Mouse (Mus musculus) embryonic stem cell, embryonic (primary cell): ENCODE data around the gene Lrpap1.

ENCODE experiments used
- CTCF ChIA-PET, 4 experiments: fragments of 300-600 bp in 2 of 4; fragments of 350-600 bp in 2 of 4; sonication (Branson Sonifier 250); formaldehyde crosslinking; loops; one replicate each; lab custom pipeline; 2022; ENCODE audit warnings: inconsistent platforms in 2 of 4; lab: Charles Lee
- POLR2A ChIA-PET, 4 experiments: fragments of 300-600 bp in 2 of 4; fragments of 350-600 bp in 2 of 4; sonication (Branson Sonifier 250); formaldehyde crosslinking; loops; one replicate each; lab custom pipeline; 2022; ENCODE audit warnings: antibody characterized with exemption in 4 of 4, inconsistent platforms in 1 of 4; lab: Charles Lee

Lrpap1 gene

GRCm38 (mm10) chr5:35088785-35089613 is 16.6 kb downstream of the Lrpap1 start:
- ChIA-PET POLR2A (interaction anchor here in 3 of 4 experiments (0.6 to 13.6 kb wide), 8 partner anchors 13 to 716 kb away, joined by 3 to 170 read pairs (median 4); partner anchors contain the start of genes Lrpap1 (in 3 of the 3), Adra2c (in 1 of the 3) and Trmt44 (in 1 of the 3)), CTCF (interaction anchor here in 3 of 4 experiments (0.6 to 1.2 kb wide), 14 partner anchors 10 to 278 kb away, joined by 3 to 10 read pairs (median 4); no protein-coding TSS in a partner anchor)

GRCm38 (mm10) chr5:35084913-35085312 is 20.7 kb downstream of the Lrpap1 start:
- CTCF ChIA-PET = no interaction called here
- POLR2A ChIA-PET = interaction anchor here in 2 of 4 experiments (0.6 to 13.6 kb wide), 2 partner anchors 17 to 495 kb away, joined by 3 to 170 read pairs; partner anchors contain the start of gene Lrpap1 (in 1 of the 2)

DNA sequence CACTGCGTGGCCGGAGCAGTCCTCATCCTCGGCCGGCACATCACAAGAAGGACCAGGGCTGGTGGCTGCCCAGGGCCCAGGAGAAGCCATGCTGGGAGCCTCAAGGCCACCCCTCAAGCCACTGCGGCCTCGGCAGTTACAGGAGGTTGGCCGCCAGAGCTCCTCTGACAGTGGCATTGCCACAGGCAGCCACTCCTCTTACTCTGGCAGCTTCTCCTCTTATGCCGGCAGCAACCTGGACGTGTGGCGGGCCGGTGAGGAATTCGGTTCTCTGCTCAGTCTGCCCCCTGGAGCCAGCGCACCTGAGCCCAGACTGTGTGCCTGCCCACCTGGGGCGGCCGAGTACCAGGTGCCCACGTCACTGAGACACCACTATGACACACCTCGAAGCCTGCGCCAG is 26.5 kb downstream of the Lrpap1 start:
- CTCF ChIA-PET = interaction anchor here in 3 of 4 experiments (0.8 to 1.5 kb wide), 6 partner anchors 9 to 52 kb away, joined by 3 to 5 read pairs (median 4); no protein-coding TSS in a partner anchor
- POLR2A ChIA-PET = interaction anchor here in 3 of 4 experiments (1.1 to 2.3 kb wide), 7 partner anchors 13 to 26 kb away, joined by 3 to 12 read pairs (median 4); partner anchors contain the start of gene Lrpap1 (in 1 of the 3)

- ChIA-PET CTCF (no interaction called here), POLR2A (no interaction called here)
These were observed 29.2 kb downstream of the Lrpap1 start for GRCm38 (mm10) chr5:35076369-35076768.

GRCm38 (mm10) chr5:35073992-35074391 is 31.6 kb downstream of the Lrpap1 start:
- ChIA-PET POLR2A (no interaction called here), CTCF (no interaction called here)

DNA sequence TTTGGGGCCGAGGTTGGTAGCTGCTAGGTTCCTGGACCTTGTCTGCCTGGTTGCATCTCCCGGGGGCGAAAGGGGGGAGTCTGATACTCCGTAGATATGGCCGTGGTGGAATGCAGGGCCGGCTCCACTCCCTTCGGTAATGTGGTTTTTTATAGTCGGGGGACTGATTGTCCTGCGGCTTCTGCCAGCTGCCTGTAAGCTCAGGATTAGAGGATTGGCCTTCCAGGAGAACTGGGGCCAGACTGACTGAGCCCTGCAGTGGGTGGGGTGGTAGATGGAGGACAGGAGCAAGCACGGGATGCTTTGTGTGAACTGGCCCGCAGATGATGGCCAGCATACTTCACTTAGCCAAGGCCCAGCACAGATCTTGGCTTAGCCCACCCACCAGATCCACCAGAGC is 32.3 kb downstream of the Lrpap1 start:
- ChIA-PET CTCF (interaction anchor here in 2 of 4 experiments (0.5 to 0.6 kb wide), 2 partner anchors 193 to 313 kb away, joined by 3 read pairs; no protein-coding TSS in a partner anchor), POLR2A (no interaction called here)

DNA sequence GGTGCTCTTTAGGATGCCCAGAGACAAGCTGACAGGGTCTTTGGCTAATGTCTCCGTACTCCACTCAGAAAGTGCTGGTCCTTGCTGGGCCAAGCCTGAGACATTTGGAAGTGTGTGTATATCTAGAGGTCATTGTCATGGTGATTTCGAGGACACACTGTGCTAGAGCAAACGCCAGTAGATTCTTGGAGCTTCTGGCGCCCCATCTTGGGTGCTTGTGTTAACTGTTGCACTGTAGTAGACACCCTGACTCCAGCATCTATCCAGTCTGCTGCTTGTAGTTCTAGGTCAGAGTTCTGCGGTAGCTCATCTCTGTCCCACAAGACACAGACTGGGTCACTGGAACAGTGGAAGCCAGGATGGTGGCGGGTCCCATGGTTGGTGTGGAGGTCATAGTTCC is 33.7 kb downstream of the Lrpap1 start:
- POLR2A ChIA-PET = interaction anchor here in 1 of 4 experiments (1.3 kb wide), 1 partner anchor 434 kb away, joined by 4 read pairs; the partner anchor contains the start of gene Mfsd10
- CTCF ChIA-PET = interaction anchor here in 1 of 4 experiments (0.7 kb wide), 1 partner anchor 290 kb away, joined by 3 read pairs; no protein-coding TSS in a partner anchor

GRCm38 (mm10) chr5:35070953-35071352 is 34.6 kb downstream of the Lrpap1 start:
- POLR2A ChIA-PET = interaction anchor here in 2 of 4 experiments (0.6 to 1.8 kb wide), 6 partner anchors 19 to 434 kb away, joined by 3 to 4 read pairs (median 4); partner anchors contain the start of genes Grk4 (in 1 of the 2), Lrpap1 (in 1 of the 2), Mfsd10 (in 1 of the 2) and Nop14 (in 1 of the 2)

GRCm38 (mm10) chr5:35070314-35070713 is 35.3 kb downstream of the Lrpap1 start:
- POLR2A ChIA-PET = interaction anchor here in 2 of 4 experiments (1.0 to 1.8 kb wide), 3 partner anchors 20 to 411 kb away, joined by 3 to 4 read pairs (median 3); partner anchors contain the start of genes Grk4 (in 1 of the 2), Lrpap1 (in 1 of the 2) and Nop14 (in 1 of the 2)
- CTCF ChIA-PET = interaction anchor here in 2 of 4 experiments (0.8 to 1.1 kb wide), 2 partner anchors 9 to 61 kb away, joined by 3 read pairs; no protein-coding TSS in a partner anchor

More at GRCm38 (mm10) chr5:35070953-35071352, 34.6 kb downstream of the Lrpap1 start:
- CTCF ChIA-PET = interaction anchor here in 1 of 4 experiments (0.8 kb wide), 1 partner anchor 61 kb away, joined by 3 read pairs; no protein-coding TSS in a partner anchor

DNA sequence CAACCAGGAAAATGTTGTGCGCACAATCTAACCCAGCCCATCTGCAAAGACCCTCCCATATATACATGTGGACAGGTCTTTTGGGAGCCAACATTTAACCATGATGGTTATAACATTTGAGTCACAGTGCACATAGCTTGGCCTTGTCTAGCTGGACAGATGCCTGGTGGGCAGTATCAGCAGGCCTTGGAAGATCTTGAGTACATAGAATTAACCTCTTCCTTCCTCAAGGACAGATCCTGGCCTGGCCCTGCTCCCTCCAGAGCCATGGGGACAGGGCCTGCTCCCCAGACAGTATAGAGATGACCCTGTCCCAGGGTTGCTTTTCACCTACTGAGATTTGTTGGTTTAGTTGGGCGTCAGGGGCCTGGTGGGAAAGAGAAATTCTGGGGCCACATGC is 35.7 kb downstream of the Lrpap1 start:
- ChIA-PET CTCF (interaction anchor here in 1 of 4 experiments (1.1 kb wide), 1 partner anchor 9 kb away, joined by 3 read pairs; no protein-coding TSS in a partner anchor), POLR2A (interaction anchor here in 2 of 4 experiments (0.9 to 1.8 kb wide), 3 partner anchors 10 to 35 kb away, joined by 3 to 4 read pairs (median 3); partner anchors contain the start of gene Lrpap1 (in 1 of the 2))

GRCm38 (mm10) chr5:35060098-35060497 is 45.5 kb downstream of the Lrpap1 start:
- CTCF ChIA-PET = interaction anchor here in 2 of 4 experiments (0.7 to 1.0 kb wide), 2 partner anchors 72 to 223 kb away, joined by 4 read pairs; no protein-coding TSS in a partner anchor
- POLR2A ChIA-PET = interaction anchor here in 2 of 4 experiments (0.9 to 2.2 kb wide), 4 partner anchors 9 to 45 kb away, joined by 3 to 9 read pairs (median 4); partner anchors contain the start of gene Lrpap1 (in 1 of the 2)

GRCm38 (mm10) chr5:35058216-35058615 is 47.4 kb downstream of the Lrpap1 start:
- ChIA-PET POLR2A (interaction anchor here in 3 of 4 experiments (0.5 to 2.7 kb wide), 9 partner anchors 32 to 1640 kb away, joined by 3 to 13 read pairs (median 6); partner anchors contain the start of genes Lrpap1 (in 2 of the 3) and Rgs12 (in 1 of the 3)), CTCF (interaction anchor here in 3 of 4 experiments (0.6 to 0.7 kb wide), 5 partner anchors 72 to 544 kb away, joined by 3 to 8 read pairs (median 5); partner anchors contain the start of gene Tnip2 (in 1 of the 3))

- POLR2A ChIA-PET = interaction anchor here in 3 of 4 experiments (0.5 to 4.4 kb wide), 12 partner anchors 33 to 1670 kb away, joined by 3 to 22 read pairs (median 5); partner anchors contain the start of genes Lrpap1 (in 3 of the 3) and Rgs12 (in 1 of the 3)
- CTCF ChIA-PET = interaction anchor here in 3 of 4 experiments (0.6 to 1.1 kb wide), 5 partner anchors 218 to 544 kb away, joined by 3 to 5 read pairs (median 4); partner anchors contain the start of gene Tnip2 (in 1 of the 3)
These were observed 48.0 kb downstream of the Lrpap1 start for GRCm38 (mm10) chr5:35057582-35057981.

- CTCF ChIA-PET = interaction anchor here in 2 of 4 experiments (0.5 to 1.1 kb wide), 3 partner anchors 292 to 654 kb away, joined by 3 read pairs; no protein-coding TSS in a partner anchor
- POLR2A ChIA-PET = interaction anchor here in 2 of 4 experiments (1.0 to 4.4 kb wide), 3 partner anchors 48 to 397 kb away, joined by 3 to 22 read pairs (median 13); partner anchors contain the start of genes Lrpap1 (in 2 of the 2), Grk4 (in 1 of the 2) and Nop14 (in 1 of the 2)
These were observed 48.7 kb downstream of the Lrpap1 start, which contains the start of gene Dok7 for GRCm38 (mm10) chr5:35056604-35057432. TSS of gene Dok7 (plus strand) at chr5:35056766.

DNA sequence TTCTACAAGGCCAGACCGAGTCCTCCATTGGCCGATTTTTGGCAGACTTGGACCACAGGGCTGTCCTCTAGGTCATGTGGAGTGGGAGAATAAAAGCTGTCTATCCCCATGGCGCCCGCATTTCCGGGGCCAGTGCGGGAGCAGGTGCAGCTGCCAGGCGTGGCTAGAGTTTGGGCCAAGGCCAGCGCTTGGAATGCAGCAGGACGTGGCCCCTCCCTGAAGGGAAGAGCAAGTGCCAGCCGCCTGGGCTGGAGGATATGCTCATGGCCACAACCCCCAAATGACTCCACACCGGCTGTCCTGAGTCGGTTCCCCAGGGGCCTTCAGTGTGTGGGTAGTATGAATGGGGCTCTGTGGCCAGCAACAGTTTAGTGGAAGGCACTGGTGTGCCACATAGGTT is 50.5 kb downstream of the Lrpap1 start:
- ChIA-PET POLR2A (interaction anchor here in 3 of 4 experiments (0.5 to 4.4 kb wide), 3 partner anchors 49 to 543 kb away, joined by 4 to 22 read pairs (median 12); partner anchors contain the start of gene Lrpap1 (in 1 of the 3)), CTCF (interaction anchor here in 3 of 4 experiments (0.6 to 1.5 kb wide), 3 partner anchors 307 to 1014 kb away, joined by 3 to 5 read pairs (median 5); no protein-coding TSS in a partner anchor)

- CTCF ChIA-PET = interaction anchor here in 1 of 4 experiments (1.5 kb wide), 1 partner anchor 307 kb away, joined by 5 read pairs; no protein-coding TSS in a partner anchor
- POLR2A ChIA-PET = interaction anchor here in 2 of 4 experiments (1.0 to 4.4 kb wide), 3 partner anchors 50 to 395 kb away, joined by 4 to 22 read pairs (median 12); partner anchors contain the start of genes Grk4 (in 1 of the 2), Lrpap1 (in 1 of the 2) and Nop14 (in 1 of the 2)
These were observed 50.9 kb downstream of the Lrpap1 start for GRCm38 (mm10) chr5:35054628-35055027.
